Mouse (Mus musculus) heart, adult 2 months (tissue): Measurements from ENCODE around the gene 1700018B08Rik. TPM values are rescaled to one million over a fixed set of nuclear protein-coding genes. Genes with fewer than 3 reads are reported as not detected.

Experiments
- DNase-seq, 2 experiments: peaks; one replicate each; pipeline ENCODE4 v3.0.0; 2021
- H3K27ac ChIP-seq: fragments of 200-600 bp; 2 replicates; pipeline ENCODE4 v1.8.1; 2022
- H3K27me3 ChIP-seq: fragments of 200-500 bp; 2 replicates; pipeline ENCODE4 v1.6.1; 2012; ENCODE audit warnings: mild to moderate bottlenecking, low read length, inconsistent platforms, mixed read lengths; ENCODE audit not compliant: control insufficient read depth, insufficient read depth
- H3K36me3 ChIP-seq: fragments of 200-500 bp; 2 replicates; pipeline ENCODE4 v1.6.1; 2012; ENCODE audit warnings: low read length, inconsistent platforms; ENCODE audit not compliant: control insufficient read depth, insufficient read depth
- H3K4me1 ChIP-seq: fragments of 200-500 bp; 2 replicates; pipeline ENCODE4 v1.6.1; 2011; ENCODE audit warnings: low read length; ENCODE audit not compliant: control insufficient read depth, insufficient read depth
- H3K4me3 ChIP-seq: fragments of 200-600 bp; 2 replicates; pipeline ENCODE4 v1.8.1; 2022
- H3K79me2 ChIP-seq: fragments of 200-500 bp; replicated peaks from 2 replicates; pipeline ENCODE4 v1.6.1; 2012; ENCODE audit warnings: mild to moderate bottlenecking, inconsistent platforms, low read length, moderate library complexity, mixed read lengths; ENCODE audit not compliant: control insufficient read depth, insufficient read depth
- H3K9ac ChIP-seq: fragments of 200-500 bp; 2 replicates; pipeline ENCODE4 v1.6.1; 2012; ENCODE audit warnings: low read depth, mild to moderate bottlenecking, control low read depth, inconsistent platforms, low read length, mixed read lengths
- CTCF ChIP-seq: fragments of 200-600 bp; IDR thresholded peaks from 2 replicates; pipeline ENCODE4 v1.8.1; 2022; ENCODE audit warnings: antibody characterized with exemption, mild to moderate bottlenecking, moderate library complexity
- EP300 ChIP-seq: fragments of 200-500 bp; IDR thresholded peaks from 2 replicates; pipeline ENCODE4 v1.6.1; 2011; ENCODE audit warnings: low read depth, low read length, control low read depth; ENCODE audit not compliant: insufficient read depth
- POLR2A ChIP-seq: fragments of 200-500 bp; IDR thresholded peaks from 2 replicates; pipeline ENCODE4 v1.6.1; 2011; ENCODE audit warnings: mild to moderate bottlenecking, low read depth, low read length, control low read depth; ENCODE audit not compliant: insufficient read depth
- WGBS: fragments of 180-500 bp; shearing (Covaris S2); methylation state at CpG from one replicate; pipeline ENCODE4 v1.1.7; 2018; 5-methylcytosine and 5-hydroxymethylcytosine counted together
- intact Hi-C: fragments of 180-260 bp; cut with DNase I; formaldehyde crosslinking; loops from one replicate; pipeline ENCODE4 v1.15.1; 2025
- polyA plus RNA-seq: library from polyadenylated mRNA; depleted of rRNA; stranded (reverse); fragments of >200 nt; gene quantifications from 2 replicates; pipeline ENCODE4 v1.2.3, GENCODE M21; 2012
- total RNA-seq, 2 experiments: library from RNA; stranded (reverse); gene quantifications; 2 replicates each; pipeline ENCODE4 v1.2.3; 2021

Gene 1700018B08Rik
- total and polyA plus RNA-seq, 3 experiments, result 0.41 TPM; not detected in 2

- 0 out of 2 replicates have a peak, but pooled peaks have one; percentile 47 for TF ChIP-seq EP300
- 0 out of 2 replicates have a peak, but pooled peaks have one; percentile 10 for TF ChIP-seq POLR2A
- TF ChIP-seq CTCF, result no peak
- H3K9ac ChIP-seq, result peak overlapping the region; percentile 18
- DNase-seq, result peak in 1 of 2 experiments; percentile 46
- intact Hi-C loops, result no loop called here
- WGBS, result 66% methylated on average over 21 of the region's 21 CpGs
- peak overlapping the region; percentile 66 for H3K27ac ChIP-seq
- peaks cover 13% of the 10 kb centered on the region for H3K4me1 ChIP-seq
- H3K4me3 ChIP-seq, result no peak overlapping the region
- H3K36me3 ChIP-seq, result no peaks in the 10 kb centered on the region
- H3K27me3 ChIP-seq, result no peaks in the 10 kb centered on the region
- H3K79me2 ChIP-seq, result peaks cover 2% of the 10 kb centered on the region
These were observed 26.2 kb upstream of the 1700018B08Rik start for GRCm38 (mm10) chr8:121570335-121570734.

GRCm38 (mm10) chr8:121568321-121568720 is 24.2 kb upstream of the 1700018B08Rik start:
- no peak for DNase-seq
- Histone ChIP-seq H3K4me1 (peaks cover 8% of the 10 kb centered on the region), H3K4me3 (no peak overlapping the region), H3K9ac (no peak overlapping the region), H3K27me3 (no peaks in the 10 kb centered on the region), H3K27ac (no peak overlapping the region), H3K79me2 (peaks cover 2% of the 10 kb centered on the region), H3K36me3 (no peaks in the 10 kb centered on the region)
- WGBS, result 59% methylated on average over 6 of the region's 6 CpGs
- TF ChIP-seq CTCF, result no peak
- TF ChIP-seq POLR2A, result no peak
- TF ChIP-seq EP300, result no peak
- intact Hi-C loops, result no loop called here

GRCm38 (mm10) chr8:121563701-121564100 is 19.6 kb upstream of the 1700018B08Rik start:
- TF ChIP-seq CTCF (no peak), EP300 (no peak), POLR2A (no peak)
- no peak for DNase-seq
- Histone ChIP-seq H3K27ac (peak overlapping the region; percentile 88), H3K27me3 (no peaks in the 10 kb centered on the region), H3K79me2 (peaks cover 4% of the 10 kb centered on the region), H3K9ac (no peak overlapping the region), H3K4me1 (peaks cover 13% of the 10 kb centered on the region), H3K36me3 (no peaks in the 10 kb centered on the region), H3K4me3 (no peak overlapping the region)
- intact Hi-C loops, result no loop called here
- 57% methylated on average over 6 of the region's 6 CpGs for WGBS

GRCm38 (mm10) chr8:121562941-121563351 is 18.8 kb upstream of the 1700018B08Rik start:
- Histone ChIP-seq H3K79me2 (peaks cover 4% of the 10 kb centered on the region), H3K36me3 (no peaks in the 10 kb centered on the region), H3K27ac (peak overlapping the region; percentile 88), H3K4me1 (peaks cover 13% of the 10 kb centered on the region), H3K27me3 (no peaks in the 10 kb centered on the region), H3K4me3 (no peak overlapping the region), H3K9ac (peak overlapping the region; percentile 27; the same call in 1 of the 2 replicates)
- TF ChIP-seq CTCF (no peak), EP300 (peak; percentile 99), POLR2A (peak; percentile 57)
- intact Hi-C loops, result no loop called here
- 50% methylated on average over 9 of the region's 9 CpGs for WGBS
- DNase-seq, result peak; percentile 82 to 91

GRCm38 (mm10) chr8:121561636-121562345 is 17.7 kb upstream of the 1700018B08Rik start:
- intact Hi-C loops, result no loop called here
- Histone ChIP-seq H3K27me3 (no peaks in the 10 kb centered on the region), H3K79me2 (peaks cover 2% of the 10 kb centered on the region; the same call in 1 of the 2 replicates), H3K27ac (peak overlapping the region; percentile 88), H3K9ac (peak overlapping the region; percentile 27), H3K36me3 (no peaks in the 10 kb centered on the region), H3K4me3 (peak overlapping the region; percentile 6; the same call in 1 of the 2 replicates), H3K4me1 (peaks cover 13% of the 10 kb centered on the region)
- TF ChIP-seq CTCF (no peak), POLR2A (peak; percentile 72), EP300 (0 out of 2 replicates have a peak, but pooled peaks have one; percentile 40)
- WGBS, result 46% methylated on average over 16 of the region's 16 CpGs
- peak; percentile 78 for DNase-seq

- H3K4me3 ChIP-seq, result no peak overlapping the region
- H3K79me2 ChIP-seq, result peaks cover 2% of the 10 kb centered on the region; the same call in 1 of the 2 replicates
- intact Hi-C loops, result no loop called here
- H3K4me1 ChIP-seq, result peaks cover 13% of the 10 kb centered on the region
- no peak for DNase-seq
- no peaks in the 10 kb centered on the region for H3K36me3 ChIP-seq
- no peak overlapping the region for H3K9ac ChIP-seq
- 95% methylated on average over 7 of the region's 7 CpGs for WGBS
- TF ChIP-seq CTCF (no peak), EP300 (no peak), POLR2A (no peak)
- H3K27me3 ChIP-seq, result no peaks in the 10 kb centered on the region
- H3K27ac ChIP-seq, result no peak overlapping the region; the same call in 1 of the 2 replicates
These were observed 16.4 kb upstream of the 1700018B08Rik start for GRCm38 (mm10) chr8:121560432-121561100.
